Mouse (Mus musculus) ES-CJ7 (cell line): Measurements from ENCODE around the gene Hkdc1.

ENCODE experiments used
- DNase-seq: peaks from one replicate; pipeline ENCODE4 v3.0.0; 2011; ENCODE audit warnings: low read depth, low spot score

Hkdc1 gene

GRCm38 (mm10) chr10:62380936-62381335, 41.4 kb downstream of the Hkdc1 start:
- DNase-seq = no peak

- no peak for DNase-seq
These were observed 42.5 kb downstream of the Hkdc1 start, which contains the start of gene Hk1 for GRCm38 (mm10) chr10:62379808-62380207. TSS of gene Hk1 (minus strand) at chr10:62379908.

GRCm38 (mm10) chr10:62358827-62359226, 63.5 kb downstream of the Hkdc1 start:
- DNase-seq = peak; percentile 78

DNA sequence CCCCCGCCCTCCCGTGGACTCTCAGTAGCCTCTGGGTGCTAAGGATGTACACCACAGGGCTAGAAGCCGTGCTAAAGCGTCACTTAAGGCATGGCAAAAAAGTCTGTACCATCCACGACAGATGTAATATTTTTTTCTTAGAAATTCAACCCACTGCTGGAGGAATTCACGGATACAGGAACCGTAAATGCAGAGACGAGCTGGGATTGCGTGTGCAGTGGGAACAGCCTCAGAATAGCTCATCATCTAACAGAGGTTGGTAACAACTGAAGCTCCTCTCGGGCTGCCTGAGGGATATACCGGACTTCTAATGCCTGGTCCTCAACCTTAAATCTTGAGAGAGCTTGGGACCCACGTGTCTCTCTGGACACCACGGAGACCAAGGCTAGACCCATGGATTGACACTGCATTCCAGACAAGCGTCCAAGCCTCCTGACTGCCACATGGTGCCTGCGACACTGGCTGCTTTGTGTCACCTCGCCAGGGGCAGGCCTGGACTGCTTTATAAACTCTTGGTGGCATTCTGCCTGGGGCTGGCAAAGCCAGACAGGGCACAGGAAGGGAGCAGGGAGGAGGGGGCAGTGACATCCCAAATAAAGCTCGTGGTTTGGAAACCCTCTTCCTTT, 66.1 kb downstream of the Hkdc1 start:
- no peak for DNase-seq

GRCm38 (mm10) chr10:62345147-62345546, 77.1 kb downstream of the Hkdc1 start:
- no peak for DNase-seq

DNA sequence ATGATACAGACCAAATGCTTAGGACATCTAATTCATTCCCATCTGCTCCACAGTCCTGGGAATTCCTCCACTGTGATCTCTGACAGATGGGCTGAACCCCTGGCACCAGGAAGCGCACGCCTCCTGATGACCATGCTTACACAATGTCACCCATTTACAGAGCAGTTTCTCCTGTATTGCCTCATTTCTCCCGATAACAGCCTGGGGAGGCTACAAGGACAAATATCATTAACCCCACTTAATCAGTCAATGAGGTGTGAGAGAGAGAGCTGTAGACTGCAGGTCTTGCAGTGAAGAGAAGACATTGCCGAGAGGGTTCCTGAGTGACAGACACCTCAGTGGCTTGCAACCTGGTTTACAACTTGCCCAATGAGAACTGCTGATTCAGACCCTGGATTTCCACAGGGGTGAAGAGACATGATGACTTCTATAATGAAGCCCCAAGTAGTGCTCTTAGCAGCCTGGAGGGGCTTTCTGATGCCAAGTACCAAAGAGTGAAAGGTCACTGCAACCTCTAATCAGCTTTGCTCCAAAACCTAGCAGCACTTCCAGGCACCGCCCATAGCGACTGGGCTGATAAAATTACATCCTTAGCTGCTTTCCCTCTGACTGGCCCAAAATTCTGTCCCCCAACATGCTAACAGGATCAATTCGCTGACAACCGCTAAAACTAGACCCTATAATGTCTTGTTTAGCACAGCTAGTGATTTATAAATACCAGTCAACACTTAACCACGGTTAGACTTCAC, 78.1 kb downstream of the Hkdc1 start:
- DNase-seq = no peak

DNA sequence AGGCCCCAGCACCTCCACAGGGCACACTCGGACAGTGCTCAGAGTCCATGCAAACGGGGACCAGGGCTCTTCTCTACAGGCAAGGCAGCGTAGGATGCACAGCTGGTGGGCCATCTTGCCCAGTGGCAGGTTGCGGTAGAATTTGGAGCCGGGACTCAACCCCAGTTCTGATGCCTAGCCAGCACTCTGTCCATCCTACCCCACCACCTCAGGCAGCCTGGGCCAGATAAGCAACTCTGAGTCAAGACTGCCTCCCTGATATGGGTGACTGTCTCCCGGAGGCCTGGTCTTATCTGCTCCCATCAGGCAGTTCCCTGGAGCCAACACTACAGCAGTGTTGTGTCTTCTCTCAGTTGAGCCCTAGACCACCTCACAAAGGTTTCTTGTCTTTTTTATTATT, 79.8 kb downstream of the Hkdc1 start:
- no peak for DNase-seq

- no peak for DNase-seq
These were observed 80.3 kb downstream of the Hkdc1 start for GRCm38 (mm10) chr10:62341956-62342355.

- DNase-seq = no peak
These were observed 81.3 kb downstream of the Hkdc1 start for GRCm38 (mm10) chr10:62340991-62341390.

- DNase-seq = peak; percentile 95
These were observed 82.1 kb downstream of the Hkdc1 start for GRCm38 (mm10) chr10:62340095-62340731.

GRCm38 (mm10) chr10:62339211-62340094, 82.8 kb downstream of the Hkdc1 start:
- DNase-seq = no peak

GRCm38 (mm10) chr10:62338626-62339025, 83.7 kb downstream of the Hkdc1 start:
- peak; percentile 79 for DNase-seq

DNA sequence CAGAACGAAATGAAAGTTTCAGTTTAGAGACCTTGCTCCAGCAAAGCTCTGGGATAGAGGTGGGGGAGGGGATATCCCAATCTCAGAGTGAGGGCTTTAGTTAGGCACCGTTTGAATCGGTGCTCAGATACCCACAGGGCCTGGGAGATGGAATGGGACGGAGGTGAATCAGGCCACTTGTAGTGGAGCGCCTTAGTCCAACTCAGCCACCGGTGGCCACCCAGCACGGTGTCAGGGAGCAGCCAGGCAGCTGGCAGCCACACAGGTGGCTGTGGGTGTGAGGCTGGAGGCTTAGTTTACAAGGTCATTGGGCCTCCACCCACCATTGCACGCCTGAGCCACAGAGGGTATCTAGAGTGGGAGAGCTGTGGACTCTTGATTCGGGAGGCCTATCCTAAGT, 84.1 kb downstream of the Hkdc1 start:
- DNase-seq = peak; percentile 75

DNA sequence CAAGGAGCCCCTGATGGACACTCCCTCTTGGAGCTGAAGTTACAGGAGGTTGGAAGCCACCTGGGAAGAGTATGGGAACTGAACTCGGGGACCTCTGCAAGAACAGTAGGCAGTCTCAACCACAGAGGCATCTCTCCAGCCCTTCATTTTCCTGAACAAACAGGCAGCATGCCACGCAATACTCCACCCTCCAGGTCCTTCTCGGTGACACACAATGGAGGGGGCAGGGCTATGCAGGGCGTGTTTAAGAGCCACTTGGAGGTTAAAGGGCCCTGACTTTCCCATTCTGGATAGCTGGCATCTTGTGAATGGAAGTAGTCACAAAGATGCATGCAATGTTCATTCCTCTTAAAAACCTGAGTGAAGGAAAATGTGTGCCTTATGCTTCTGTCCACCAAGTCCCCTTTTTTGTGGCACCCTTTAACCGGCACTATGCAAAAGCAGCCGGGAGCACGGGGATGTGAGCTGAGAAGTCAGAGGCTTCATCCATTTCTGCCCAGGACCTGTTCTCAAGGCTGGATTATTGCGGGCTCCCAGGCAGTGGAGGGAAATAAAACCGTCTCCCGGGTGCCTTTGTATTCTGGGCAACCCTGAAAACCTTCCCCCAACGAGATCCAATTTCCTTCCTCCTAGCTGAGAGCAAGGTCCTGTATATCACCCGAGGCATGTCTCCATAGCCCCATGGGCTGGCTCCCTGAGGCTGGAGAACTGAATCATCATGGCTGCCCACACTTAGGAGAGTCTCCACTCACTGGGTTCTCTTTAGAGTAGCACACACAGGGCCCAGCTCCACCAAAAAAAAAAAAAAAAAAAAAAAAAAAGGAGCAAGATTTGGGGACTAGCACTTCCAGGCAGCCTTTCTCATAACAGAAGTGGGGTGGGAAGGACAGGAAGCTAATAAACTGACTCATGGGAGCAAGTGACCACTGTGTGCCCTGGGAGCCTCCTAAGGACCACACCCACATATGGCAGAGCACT, 85.4 kb downstream of the Hkdc1 start:
- peak; percentile 67 for DNase-seq

DNA sequence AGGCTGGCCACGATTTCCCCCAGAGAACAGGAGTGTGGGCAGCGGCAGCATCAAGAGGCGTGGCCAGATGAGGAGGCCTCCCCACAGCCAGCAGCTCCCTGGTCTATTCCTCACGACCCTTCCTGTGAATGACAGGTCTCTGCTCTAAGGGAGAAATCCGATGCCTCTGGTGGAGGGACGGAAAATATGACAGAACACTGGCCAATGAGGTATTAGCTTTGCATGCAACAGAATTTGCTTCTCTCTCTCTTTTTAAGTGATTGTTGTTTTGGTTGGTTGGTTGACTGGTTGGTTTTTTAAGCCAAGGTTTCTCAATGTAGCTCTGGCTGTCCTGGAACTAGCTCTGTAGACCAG, 86.9 kb downstream of the Hkdc1 start:
- no peak for DNase-seq

DNA sequence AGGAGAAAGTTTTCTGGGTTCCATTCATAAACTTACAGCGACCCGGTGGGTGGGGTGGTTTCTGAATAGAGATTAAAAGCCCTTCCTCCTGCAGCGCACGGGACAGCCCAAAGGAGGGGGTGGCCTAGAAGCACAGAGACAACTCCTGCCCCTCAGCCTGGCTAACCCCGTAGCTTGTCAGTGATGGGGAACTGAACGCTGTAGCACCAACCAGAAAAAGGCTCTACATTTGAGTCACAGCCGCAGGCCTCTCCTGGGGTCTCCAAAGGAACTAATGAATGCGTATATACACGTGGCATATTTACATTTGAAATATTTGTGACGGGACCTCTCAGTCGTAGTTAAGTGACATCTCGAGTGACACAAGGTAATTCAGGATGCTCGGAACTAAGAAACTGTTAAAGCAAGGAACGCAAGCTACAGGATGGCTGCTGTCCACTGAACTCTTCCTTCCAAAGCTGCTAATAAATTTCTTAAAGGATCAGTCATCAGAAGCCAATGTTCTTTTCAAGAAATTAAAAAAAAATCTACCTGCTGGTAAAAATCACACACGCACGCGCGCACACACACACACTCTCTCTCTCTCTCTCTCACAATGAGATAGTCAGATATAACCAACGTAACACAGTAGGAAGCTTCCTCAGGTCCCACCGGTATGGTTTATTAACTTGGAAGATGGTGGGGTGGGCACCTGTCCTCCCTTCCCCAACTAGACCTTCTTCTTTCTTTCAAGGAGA, 87.4 kb downstream of the Hkdc1 start:
- DNase-seq = no peak

- no peak for DNase-seq
These were observed 89.0 kb downstream of the Hkdc1 start for GRCm38 (mm10) chr10:62333269-62333668.
